ENCODE assay signal across 8 mouse cellular contexts in genomic region chr19:5786441-5787114, GRCm38 (mm10). TPM values are rescaled to one million over a fixed set of nuclear protein-coding genes. Genes with fewer than 3 reads are reported as not detected.
A peak's percentile ranks its signal among the peaks of the same experiment; 100 is the strongest.
DNase-seq lines count a peak whose midpoint lies in the region; ATAC-seq lines count a peak whose summit lies in the region.

No protein-coding gene starts in this region.

- H3K9ac ChIP-seq in hindbrain, embryonic 13.5 days = no peak overlapping the region

- H3K79me2 ChIP-seq in macrophage (ENCODE audit: inconsistent target) = no peaks in the 10 kb centered on the region

- H3K4me3 ChIP-seq in hindbrain, embryonic 13.5 days = no peak overlapping the region
- no peak overlapping the region for H3K4me3 ChIP-seq in macrophage (ENCODE audit: inconsistent target)

- ATAC-seq in hindbrain, embryonic 13.5 days (ENCODE audit: low FRiP score) = peak; percentile 68

- H3K9me3 ChIP-seq in hindbrain, embryonic 13.5 days = no peaks in the 10 kb centered on the region

- H3K36me3 ChIP-seq in hindbrain, embryonic 13.5 days = no peaks in the 10 kb centered on the region
- H3K36me3 ChIP-seq in macrophage (ENCODE audit: inconsistent target) = no peaks in the 10 kb centered on the region

- peak; percentile 83 for DNase-seq in T-cell, adult 2 months (ENCODE audit: low spot score)
- peak; percentile 93 to 94 for DNase-seq in cerebellum, postnatal 25 days
- DNase-seq in frontal cortex, postnatal 25 days (ENCODE audit: low spot score in 2 of 2) = peak; percentile 81 to 87
- peak; percentile 78 to 83 for DNase-seq in layer of hippocampus, postnatal 36 days
- DNase-seq in right cerebral cortex, adult 18-20 months = peak; percentile 85
- DNase-seq in urinary bladder, adult 2 months (ENCODE audit: low spot score) = peak; percentile 76

- H3K27ac ChIP-seq in hindbrain, embryonic 13.5 days = no peak overlapping the region
- H3K27ac ChIP-seq in macrophage = peak overlapping the region; percentile 46

- H3K27me3 ChIP-seq in hindbrain, embryonic 13.5 days = no peaks in the 10 kb centered on the region

- H3K4me2 ChIP-seq in hindbrain, embryonic 13.5 days = no peak overlapping the region

- H3K4me1 ChIP-seq in hindbrain, embryonic 13.5 days (replicated peaks) = no peaks in the 10 kb centered on the region; the same call in 1 of the 2 replicates

- 10% methylated on average over 12 of the region's 12 CpGs for WGBS in hindbrain, embryonic 13.5 days
- 11% methylated on average over 12 of the region's 12 CpGs for whole genome bisulfite sequencing in macrophage (ENCODE audit: missing documents)

RNA-seq across cellular contexts. Expression of gene Scyl1, which starts 15.4 kb away (rescaled TPM):
- polyA plus RNA-seq in hindbrain, embryonic 13.5 days (2015; fragmentation: Nextera tagmentation; extraction: Ambion mirVana) = 67.6 and 72.4 TPM in 2 replicates
- total RNA-seq in layer of hippocampus, postnatal 36 days (2021) = 10 to 100 TPM; 75.6 to 75.9 TPM
- 100 to 1,000 TPM in 7 of 26 experiments, 10 to 100 TPM in 19; 63.9 to 148 (median 86.2) TPM for total RNA-seq in macrophage (2018; cell fraction: chromatin; rRNA removed)
- 10 to 100 TPM; 31.6 to 62.4 (median 45.0) TPM for total RNA-seq in macrophage (2018; cell fraction: cytosol; rRNA removed)
- total RNA-seq in macrophage (2018; cell fraction: nucleus; rRNA removed) = 100 to 1,000 TPM in 4 of 26 experiments, 10 to 100 TPM in 22; 42.7 to 104 (median 71.0) TPM
- polyA plus RNA-seq in macrophage (2018) = 46.2 to 54.8 TPM (median 52.4 TPM) in 3 replicates
- 104 and 123 TPM in 2 replicates for polyA plus RNA-seq in urinary bladder, adult 2 months (2012; rRNA removed)

RNA-seq across cellular contexts. Expression of gene Ltbp3, which starts 45.9 kb away (rescaled TPM):
- polyA plus RNA-seq in hindbrain, embryonic 13.5 days (2015; fragmentation: Nextera tagmentation; extraction: Ambion mirVana) = 10.6 and 11.2 TPM in 2 replicates
- 10 to 100 TPM; 24.9 to 28.0 TPM for total RNA-seq in layer of hippocampus, postnatal 36 days (2021)
- total RNA-seq in macrophage (2018; cell fraction: chromatin; rRNA removed) = 100 to 1,000 TPM in 3 of 26 experiments, 10 to 100 TPM in 23; 14.2 to 124 (median 35.6) TPM
- total RNA-seq in macrophage (2018; cell fraction: cytosol; rRNA removed) = 10 to 100 TPM in 16 of 26 experiments, 1 to 10 TPM in 10; 4.2 to 31.7 (median 13.4) TPM
- 10 to 100 TPM; 13.1 to 79.6 (median 21.8) TPM for total RNA-seq in macrophage (2018; cell fraction: nucleus; rRNA removed)
- 14.8 to 16.9 TPM (median 15.5 TPM) in 3 replicates for polyA plus RNA-seq in macrophage (2018)
- polyA plus RNA-seq in urinary bladder, adult 2 months (2012; rRNA removed) = 132 and 164 TPM in 2 replicates

RNA-seq across cellular contexts. Expression of gene Fam89b, which starts 57.1 kb away (rescaled TPM):
- polyA plus RNA-seq in hindbrain, embryonic 13.5 days (2015; fragmentation: Nextera tagmentation; extraction: Ambion mirVana) = 184 and 187 TPM in 2 replicates
- total RNA-seq in layer of hippocampus, postnatal 36 days (2021) = 10 to 100 TPM; 24.1 to 29.4 TPM
- total RNA-seq in macrophage (2018; cell fraction: chromatin; rRNA removed) = 10 to 100 TPM in 4 of 26 experiments, 1 to 10 TPM in 20, under 1 TPM in 1, not detected in 1; 0.92 to 16.9 (median 4.4) TPM
- 100 to 1,000 TPM in 17 of 26 experiments, 10 to 100 TPM in 9; 69.7 to 126 (median 104) TPM for total RNA-seq in macrophage (2018; cell fraction: cytosol; rRNA removed)
- 10 to 100 TPM in 22 of 26 experiments, 1 to 10 TPM in 4; 8.4 to 47.1 (median 21.7) TPM for total RNA-seq in macrophage (2018; cell fraction: nucleus; rRNA removed)
- polyA plus RNA-seq in macrophage (2018) = 73.7 to 132 TPM (median 76.9 TPM) in 3 replicates
- 66.3 and 79.4 TPM in 2 replicates for polyA plus RNA-seq in urinary bladder, adult 2 months (2012; rRNA removed)
